Mouse (Mus musculus) heart, embryonic 10.5 days (tissue): ENCODE results near the gene Cyp2b9. TPM values are rescaled to one million over a fixed set of nuclear protein-coding genes. Genes with fewer than 3 reads are reported as not detected.
"Not testable (repeated sequence)": the region's sequence is repeated elsewhere in the genome, so short reads cannot be mapped to it uniquely, and the experiment has no call there.

ENCODE experiments used
- DNase-seq: peaks from one replicate; pipeline ENCODE4 v3.0.0-alpha.2; 2017; ENCODE audit warnings: low spot score
- H3K27ac ChIP-seq: fragments of 300-500 bp; sonication (generic); 2 replicates; pipeline ENCODE4 v1.5.1; 2016; ENCODE audit warnings: mild to moderate bottlenecking
- H3K27me3 ChIP-seq: fragments of 300-500 bp; sonication (generic); 2 replicates; pipeline ENCODE4 v1.6.1; 2016; ENCODE audit warnings: mild to moderate bottlenecking; ENCODE audit not compliant: poor library complexity, insufficient read depth, severe bottlenecking
- H3K36me3 ChIP-seq: fragments of 300-500 bp; sonication (generic); 2 replicates; pipeline ENCODE4 v1.6.1; 2016; ENCODE audit warnings: mild to moderate bottlenecking, moderate library complexity
- H3K4me1 ChIP-seq: fragments of 300-500 bp; sonication (generic); 2 replicates; pipeline ENCODE4 v1.6.1; 2016; ENCODE audit warnings: mild to moderate bottlenecking
- H3K4me3 ChIP-seq: fragments of 300-500 bp; sonication (generic); 2 replicates; pipeline ENCODE4 v1.5.1; 2016; ENCODE audit warnings: mild to moderate bottlenecking, moderate library complexity
- H3K9me3 ChIP-seq: fragments of 300-500 bp; sonication (generic); 2 replicates; pipeline ENCODE4 v1.6.1; 2016; ENCODE audit warnings: mild to moderate bottlenecking, moderate library complexity
- WGBS: fragments of 180-500 bp; shearing (Covaris S2); methylation state at CpG from one replicate; pipeline ENCODE4 v1.1.7; 2016; 5-methylcytosine and 5-hydroxymethylcytosine counted together
- polyA plus RNA-seq: library from polyadenylated mRNA; unstranded; fragments of >200 nt; fragmentation: Nextera tagmentation; extraction: Ambion mirVana; gene quantifications from 2 replicates; pipeline ENCODE4 v1.2.1, GENCODE M21; 2016

Gene Cyp2b9
- polyA plus RNA-seq, result not detected in 2 replicates

DNA sequence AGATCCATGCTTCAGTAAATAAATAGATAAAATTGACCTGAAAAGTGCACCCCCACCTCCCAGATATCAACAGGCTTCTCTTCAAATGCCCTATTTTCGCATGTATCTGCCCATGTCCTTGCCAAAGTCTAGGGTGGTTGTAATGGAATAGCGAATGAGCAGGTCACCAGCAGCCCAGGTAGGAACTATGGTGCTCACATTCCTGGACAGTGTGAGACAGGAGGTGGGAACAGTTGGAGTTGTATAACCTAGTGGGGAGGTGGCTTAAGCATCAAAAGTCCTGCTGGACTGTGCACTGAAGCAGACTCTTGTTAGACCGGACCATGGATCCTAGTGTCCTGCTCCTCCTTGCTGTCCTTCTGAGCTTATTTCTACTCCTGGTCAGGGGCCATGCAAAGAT lies at the start of gene Cyp2b9:
Cyp2b9 (plus strand) TSS at position 301 of the 400 bp plus-strand sequence.
- H3K36me3 ChIP-seq, H3K9me3 ChIP-seq, H3K4me3 ChIP-seq, H3K27me3 ChIP-seq, H3K4me1 ChIP-seq, H3K27ac ChIP-seq, DNase-seq: not testable (repeated sequence)
- WGBS, result 62% methylated on average over 3 of the region's 3 CpGs

DNA sequence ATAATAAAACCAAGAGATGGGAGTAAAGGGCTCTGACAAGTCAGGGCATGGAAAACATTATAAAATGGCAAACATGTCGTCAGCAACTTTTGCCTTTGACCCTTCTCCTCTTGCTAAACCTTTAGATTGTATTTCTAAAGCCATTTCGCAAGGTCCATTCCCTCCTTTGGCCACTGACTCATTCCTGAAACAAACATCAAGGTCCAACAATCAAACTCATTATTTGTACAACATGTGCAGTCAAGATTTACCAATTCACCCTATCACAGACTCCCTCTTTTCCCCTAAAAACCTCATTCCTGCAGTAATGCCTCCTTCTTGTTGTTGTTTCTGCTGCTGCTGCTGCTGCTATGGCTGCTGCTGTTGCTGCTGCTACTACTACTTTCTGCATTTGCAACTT lies 33.6 kb upstream of the Cyp2b9 start:
- H3K4me1 ChIP-seq, H3K9me3 ChIP-seq, DNase-seq, H3K27ac ChIP-seq, H3K36me3 ChIP-seq, H3K27me3 ChIP-seq, H3K4me3 ChIP-seq: not testable (repeated sequence)
- WGBS, result no CpG with 5 or more reads among the region's 2 CpGs

DNA sequence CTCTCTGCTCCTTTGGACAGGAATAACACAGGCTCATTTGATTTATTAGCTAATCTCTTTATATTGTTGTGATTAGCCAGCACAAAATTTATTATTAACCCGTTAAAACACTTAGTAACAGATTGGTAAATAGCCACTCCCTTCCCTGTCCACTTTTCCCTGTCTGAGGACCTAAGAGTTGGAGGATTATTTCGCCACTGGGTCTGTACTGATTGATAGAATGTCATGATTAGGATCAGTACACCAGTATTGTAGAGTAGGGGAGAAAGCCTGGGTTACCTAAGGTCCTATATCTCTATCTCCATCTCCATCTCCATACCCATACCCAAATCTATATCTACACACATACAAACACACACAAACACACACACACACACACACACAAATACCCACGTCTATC lies 29.6 kb upstream of the Cyp2b9 start:
- not testable (repeated sequence) for H3K27me3 ChIP-seq, H3K4me3 ChIP-seq, H3K9me3 ChIP-seq, H3K36me3 ChIP-seq, H3K27ac ChIP-seq, DNase-seq, H3K4me1 ChIP-seq
- 43% methylated on average over 1 of the region's 3 CpGs for WGBS

DNA sequence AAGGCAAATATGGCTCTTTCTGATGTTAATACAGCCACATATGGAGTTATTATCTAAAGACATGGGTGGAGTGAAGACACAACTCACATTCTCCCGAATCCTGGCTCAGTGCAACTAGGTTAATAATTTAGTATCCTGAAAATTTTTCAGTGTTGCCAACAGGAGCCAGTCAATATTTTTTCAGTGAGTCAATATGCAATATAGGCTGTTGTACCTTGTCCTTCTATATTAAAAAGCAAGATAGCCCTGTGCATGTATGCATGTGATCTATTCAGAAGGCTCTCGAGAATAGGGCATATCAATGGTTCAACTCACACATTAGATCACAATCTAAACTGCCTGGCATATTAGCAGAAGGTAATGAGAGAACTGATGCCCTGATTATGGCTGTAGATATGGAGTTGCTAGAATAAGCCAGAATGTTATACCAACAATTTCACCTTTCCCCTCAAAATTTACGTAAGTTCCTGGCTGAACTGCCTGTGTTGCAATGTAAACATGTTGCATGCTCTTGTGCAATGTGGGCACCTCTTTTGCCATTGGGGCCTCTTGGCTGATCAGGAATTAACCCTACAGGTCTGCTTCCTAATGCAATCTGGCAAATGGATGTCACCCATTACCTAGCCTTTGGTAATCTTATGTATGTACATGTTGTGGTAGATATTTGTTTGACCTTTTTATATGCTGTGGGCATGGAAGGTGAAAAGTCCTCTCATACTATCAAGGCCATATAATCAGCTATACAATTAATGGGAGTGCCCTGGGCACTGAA lies 4.3 kb upstream of the Cyp2b9 start:
- not testable (repeated sequence) for DNase-seq, H3K27me3 ChIP-seq, H3K4me1 ChIP-seq, H3K27ac ChIP-seq, H3K36me3 ChIP-seq, H3K4me3 ChIP-seq, H3K9me3 ChIP-seq
- 76% methylated on average over 3 of the region's 3 CpGs for WGBS

DNA sequence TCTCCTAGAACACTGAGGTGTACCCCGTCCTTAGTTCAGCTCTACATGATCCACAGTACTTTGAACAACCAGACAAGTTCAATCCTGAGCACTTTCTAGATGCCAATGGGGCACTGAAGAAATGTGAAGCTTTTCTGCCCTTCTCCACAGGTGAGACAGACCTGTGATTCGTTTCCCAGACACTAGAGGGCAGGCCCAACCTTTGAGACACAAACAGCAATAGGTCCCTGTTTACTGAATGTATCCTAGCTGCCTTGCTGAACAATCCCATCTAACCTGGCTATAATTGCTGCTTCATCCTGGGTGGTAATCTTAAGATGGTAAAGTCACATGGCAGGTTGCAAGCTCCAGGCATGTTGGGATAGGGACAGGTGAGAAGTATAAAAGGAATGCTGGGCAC lies 27.9 kb downstream of the Cyp2b9 start:
- Histone ChIP-seq H3K4me1 (no peaks in the 10 kb centered on the region), H3K4me3 (no peak overlapping the region), H3K27ac (no peak overlapping the region), H3K9me3 (peaks cover 5% of the 10 kb centered on the region; the same call in 1 of the 2 replicates), H3K27me3 (no peaks in the 10 kb centered on the region), H3K36me3 (no peaks in the 10 kb centered on the region)
- WGBS, result 18% methylated on average over 2 of the region's 2 CpGs
- no peak for DNase-seq

DNA sequence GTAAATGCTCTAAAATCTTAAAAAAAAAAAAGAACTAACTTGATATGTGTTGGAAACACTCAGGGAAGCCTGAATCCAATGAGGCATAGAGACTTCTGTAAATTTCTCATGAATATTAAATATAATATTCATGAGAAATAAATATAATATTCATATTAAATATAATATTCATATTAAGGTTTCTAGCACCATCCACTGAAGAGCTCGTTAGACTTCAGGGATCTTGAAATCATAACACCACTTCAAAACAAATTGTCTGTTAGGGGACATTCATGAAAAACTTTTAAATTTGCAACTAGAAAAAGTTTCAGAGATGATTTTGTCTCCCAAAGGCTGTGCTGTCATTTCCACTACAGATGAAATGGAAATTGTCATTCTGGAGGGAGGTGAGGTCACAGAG lies 86.8 kb downstream of the Cyp2b9 start, which contains the start of gene Vmn1r184:
Vmn1r184 (plus strand) TSS at position 301 of the 400 bp plus-strand sequence.
- H3K27me3 ChIP-seq, H3K4me3 ChIP-seq, H3K4me1 ChIP-seq, H3K27ac ChIP-seq, H3K36me3 ChIP-seq, DNase-seq, H3K9me3 ChIP-seq: not testable (repeated sequence)
- WGBS, result 67% methylated on average over 1 of the region's 1 CpGs

Other genes with a start within 250 kb of the Cyp2b9 start
- gene Cyp2b13, start 111.9 kb upstream of the Cyp2b9 start, polyA plus RNA-seq, result not detected in 2 replicates
- not detected in 2 replicates for gene Vmn1r184, start 86.9 kb downstream of the Cyp2b9 start, polyA plus RNA-seq
- not detected in 2 replicates for gene Cyp2a4, start 133.8 kb downstream of the Cyp2b9 start, polyA plus RNA-seq
- gene Nlrp9c, start 230.3 kb downstream of the Cyp2b9 start, polyA plus RNA-seq, result not detected in 2 replicates